Mouse (Mus musculus): ENCODE measurements around the gene Lrrn4cl.

Lrrn4cl gene

GRCm38 (mm10) chr19:8888511-8889385 lies 38.2 kb downstream of the Lrrn4cl start, which contains the start of the genes 1810009A15Rik and Gm49416:
1810009A15Rik (plus strand) TSS chr19:8888853.
Gm49416 (plus strand) TSS chr19:8888926.
- TF ChIP-seq GATA4 (IDR thresholded peaks at IDR 0.05; ENCODE audit: insufficient replicate concordance, low read length), result no peak; the same call in 1 of the 2 replicates

- TF ChIP-seq GATA4 (IDR thresholded peaks at IDR 0.05; ENCODE audit: insufficient replicate concordance, low read length), result no peak
Observed at GRCm38 (mm10) chr19:8892829-8893766, 42.5 kb downstream of the Lrrn4cl start, which contains the start of gene Ints5. Ints5 (plus strand) TSS chr19:8893005.

GRCm38 (mm10) chr19:8895397-8895960 lies 44.9 kb downstream of the Lrrn4cl start:
- no peak for TF ChIP-seq GATA4 (IDR thresholded peaks at IDR 0.05; ENCODE audit: insufficient replicate concordance, low read length)

GRCm38 (mm10) chr19:8897865-8898495 lies 47.4 kb downstream of the Lrrn4cl start, which contains the start of gene Ganab:
Ganab (plus strand) TSS chr19:8898071.
- no peak; the same call in 1 of the 2 replicates for TF ChIP-seq GATA4 (IDR thresholded peaks at IDR 0.05; ENCODE audit: insufficient replicate concordance, low read length)

GRCm38 (mm10) chr19:8898576-8898975 lies 48.0 kb downstream of the Lrrn4cl start:
- TF ChIP-seq GATA4 (IDR thresholded peaks at IDR 0.05; ENCODE audit: insufficient replicate concordance, low read length), result no peak

- no peak for TF ChIP-seq GATA4 (IDR thresholded peaks at IDR 0.05; ENCODE audit: insufficient replicate concordance, low read length)
Observed at GRCm38 (mm10) chr19:8899079-8899478, 48.5 kb downstream of the Lrrn4cl start.

- TF ChIP-seq GATA4 (IDR thresholded peaks at IDR 0.05; ENCODE audit: insufficient replicate concordance, low read length), result no peak
Observed at GRCm38 (mm10) chr19:8903412-8903811, 52.8 kb downstream of the Lrrn4cl start.

All from liver, adult (tissue).